ENCODE assay signal across 8 mouse cellular contexts in genomic region chr1:123974621-123975020, GRCm38 (mm10).
A peak's percentile ranks its signal among the peaks of the same experiment; 100 is the strongest.
DNase-seq lines count a peak whose midpoint lies in the region; TF ChIP-seq lines count a peak whose summit lies in the region.

No protein-coding gene starts in this region.

- peak; percentile 21 to 42 for DNase-seq in left cerebral cortex, adult 18-20 months (ENCODE audit: low spot score in 2 of 2)
- no peak for DNase-seq in left cerebral cortex, adult 9 months (ENCODE audit: low spot score in 2 of 2)
- peak; percentile 38 for DNase-seq in ES-E14 (ENCODE audit: low read depth, low spot score)
- no peak for DNase-seq in T-cell, adult 2 months (ENCODE audit: low spot score)
- no peak for DNase-seq in lung, postnatal 10 days
- no peak for DNase-seq in B cell, adult 2 months

- no peak for TF ChIP-seq POLR2A in bone marrow macrophage, adult 2 months (IDR thresholded peaks at IDR 0.05; ENCODE audit: borderline replicate concordance, low read depth, low read length)
- TF ChIP-seq POLR2A in embryonic fibroblast, embryonic 13.5 days (IDR thresholded peaks at IDR 0.05; ENCODE audit: low read depth, low read length), result no peak

- in situ Hi-C loops in ES-E14 (cut with MboI; ENCODE audit: low sequenced_read_pairs in 2 of 2, unreplicated experiment in 2 of 2), result no loop called here

- H3K4me3 ChIP-seq in ES-E14 (ENCODE audit: insufficient read depth in 1 of 2, low read depth in 1 of 2, low read length in 2 of 2, poor library complexity in 1 of 2, severe bottlenecking in 1 of 2), result no peak overlapping the region
- no peak overlapping the region for H3K4me3 ChIP-seq in bone marrow macrophage, adult 2 months (ENCODE audit: insufficient read depth, low read length)
- H3K4me3 ChIP-seq in embryonic fibroblast, embryonic 13.5 days (ENCODE audit: insufficient read depth, low read length), result no peak overlapping the region

- H3K27ac ChIP-seq in ES-E14 (ENCODE audit: insufficient read depth, low read depth, low read length, poor library complexity, severe bottlenecking), result no peak overlapping the region
- H3K27ac ChIP-seq in bone marrow macrophage, adult 2 months (ENCODE audit: insufficient read depth, low read depth, low read length), result no peak overlapping the region
- no peak overlapping the region for H3K27ac ChIP-seq in embryonic fibroblast, embryonic 13.5 days (ENCODE audit: insufficient read depth, low read length)

- H3K4me1 ChIP-seq in ES-E14 (ENCODE audit: control insufficient read depth in 2 of 2, insufficient read depth in 2 of 2, low read length in 2 of 2, poor library complexity in 1 of 2), result no peaks in the 10 kb centered on the region
- H3K4me1 ChIP-seq in bone marrow macrophage, adult 2 months (ENCODE audit: control insufficient read depth, insufficient read depth, low read length), result no peaks in the 10 kb centered on the region
- H3K4me1 ChIP-seq in embryonic fibroblast, embryonic 13.5 days (ENCODE audit: control insufficient read depth, insufficient read depth, low read length), result no peaks in the 10 kb centered on the region

- H3K9me3 ChIP-seq in ES-E14 (ENCODE audit: control insufficient read depth, insufficient read depth, low read depth, low read length), result no peaks in the 10 kb centered on the region

- H3K36me3 ChIP-seq in ES-E14 (ENCODE audit: control insufficient read depth, insufficient read depth, low read length, poor library complexity, severe bottlenecking), result no peaks in the 10 kb centered on the region

- no peak overlapping the region for H3K9ac ChIP-seq in ES-E14 (ENCODE audit: insufficient read depth, low read depth, low read length, poor library complexity, severe bottlenecking)

- peak; percentile 66 for TF ChIP-seq CTCF in bone marrow macrophage, adult 2 months (IDR thresholded peaks at IDR 0.05; ENCODE audit: low read depth, low read length)
- peak; percentile 25; the same call in 1 of the 2 replicates for TF ChIP-seq CTCF in embryonic fibroblast, embryonic 13.5 days (IDR thresholded peaks at IDR 0.05; ENCODE audit: borderline replicate concordance, insufficient read depth, low read length)

TF ChIP-seq in ES-E14, 5 proteins besides CTCF, POLR2A, EP300 and RAD21:
- TF ChIP-seq CHD2 (IDR thresholded peaks at IDR 0.05; ENCODE audit: low read depth, low read length) (no peak), HCFC1 (IDR thresholded peaks at IDR 0.05; ENCODE audit: borderline replicate concordance, insufficient read depth, low read length) (no peak), ZNF384 (IDR thresholded peaks at IDR 0.05; ENCODE audit: low read depth, low read length) (no peak), ZC3H11A (IDR thresholded peaks at IDR 0.05; ENCODE audit: borderline replicate concordance, low read depth, low read length) (no peak), MAFK (IDR thresholded peaks at IDR 0.05; ENCODE audit: insufficient read depth, low read depth, low read length) (no peak)

Comparison
In these comparisons a context has a peak if more than half of its experiments do, and no peak if none do; other contexts are left out.
1. DNase-seq: peak in left cerebral cortex, adult 18-20 months (2 of 2) and ES-E14 (single experiment); none in left cerebral cortex, adult 9 months (0 of 2), T-cell, adult 2 months (single experiment), lung, postnatal 10 days (single experiment) and B cell, adult 2 months (0 of 2).